Mouse (Mus musculus) heart, embryonic 16.5 days (tissue): ENCODE data around the gene Ptpn5. TPM values are rescaled to one million over a fixed set of nuclear protein-coding genes. Genes with fewer than 3 reads are reported as not detected.
A peak's percentile ranks its signal among the peaks of the same experiment; 100 is the strongest.

Experiments used
- ATAC-seq: fragments of 200-750 bp; cut with Nextera tagmentation; replicated peaks from 2 replicates; pipeline ENCODE4 v1.8.0; 2017; ENCODE audit warnings: moderate number of reproducible peaks; ENCODE audit not compliant: insufficient read depth, low FRiP score; ENCODE audit errors: extremely low read depth
- H3K27ac ChIP-seq: fragments of 300-500 bp; sonication (generic); 2 replicates; pipeline ENCODE4 v1.5.1; 2014; ENCODE audit warnings: mild to moderate bottlenecking, low read length, control low read depth, moderate library complexity
- H3K27me3 ChIP-seq: fragments of 300-500 bp; sonication (generic); 2 replicates; pipeline ENCODE4 v1.6.1; 2014; ENCODE audit warnings: low read length, mixed read lengths; ENCODE audit not compliant: control insufficient read depth, insufficient read depth
- H3K36me3 ChIP-seq: fragments of 300-500 bp; sonication (generic); 2 replicates; pipeline ENCODE4 v1.6.1; 2014; ENCODE audit not compliant: control insufficient read depth, insufficient read depth
- H3K4me1 ChIP-seq: fragments of 300-500 bp; sonication (generic); 2 replicates; pipeline ENCODE4 v1.6.1; 2014; ENCODE audit warnings: low read length, mixed read lengths; ENCODE audit not compliant: control insufficient read depth, insufficient read depth
- H3K4me2 ChIP-seq: fragments of 300-500 bp; sonication (generic); 2 replicates; pipeline ENCODE4 v1.6.1; 2014; ENCODE audit warnings: low read depth, mild to moderate bottlenecking, control low read depth, low read length
- H3K4me3 ChIP-seq: fragments of 300-500 bp; sonication (generic); 2 replicates; pipeline ENCODE4 v1.5.1; 2014; ENCODE audit warnings: mild to moderate bottlenecking, control low read depth, low read length
- H3K9ac ChIP-seq: fragments of 300-500 bp; sonication (generic); 2 replicates; pipeline ENCODE4 v1.6.1; 2014; ENCODE audit warnings: low read length, control low read depth
- H3K9me3 ChIP-seq: fragments of 300-500 bp; sonication (generic); replicated peaks from 2 replicates; pipeline ENCODE4 v1.6.1; 2016; ENCODE audit warnings: low read length; ENCODE audit not compliant: control insufficient read depth
- WGBS: fragments of 180-500 bp; shearing (Covaris S2); extraction: QIAGEN DNeasy Blood & Tissue Kit; methylation state at CpG from one replicate; pipeline ENCODE4 v1.1.7; 2014; 5-methylcytosine and 5-hydroxymethylcytosine counted together
- polyA plus RNA-seq: library from polyadenylated mRNA; unstranded; fragments of >200 nt; fragmentation: Nextera tagmentation; extraction: Ambion mirVana; gene quantifications from 2 replicates; pipeline ENCODE4 v1.2.1, GENCODE M21; 2015

The Ptpn5 gene
- polyA plus RNA-seq, 1 experiment from 2014 or later, result 0.29 TPM

DNA sequence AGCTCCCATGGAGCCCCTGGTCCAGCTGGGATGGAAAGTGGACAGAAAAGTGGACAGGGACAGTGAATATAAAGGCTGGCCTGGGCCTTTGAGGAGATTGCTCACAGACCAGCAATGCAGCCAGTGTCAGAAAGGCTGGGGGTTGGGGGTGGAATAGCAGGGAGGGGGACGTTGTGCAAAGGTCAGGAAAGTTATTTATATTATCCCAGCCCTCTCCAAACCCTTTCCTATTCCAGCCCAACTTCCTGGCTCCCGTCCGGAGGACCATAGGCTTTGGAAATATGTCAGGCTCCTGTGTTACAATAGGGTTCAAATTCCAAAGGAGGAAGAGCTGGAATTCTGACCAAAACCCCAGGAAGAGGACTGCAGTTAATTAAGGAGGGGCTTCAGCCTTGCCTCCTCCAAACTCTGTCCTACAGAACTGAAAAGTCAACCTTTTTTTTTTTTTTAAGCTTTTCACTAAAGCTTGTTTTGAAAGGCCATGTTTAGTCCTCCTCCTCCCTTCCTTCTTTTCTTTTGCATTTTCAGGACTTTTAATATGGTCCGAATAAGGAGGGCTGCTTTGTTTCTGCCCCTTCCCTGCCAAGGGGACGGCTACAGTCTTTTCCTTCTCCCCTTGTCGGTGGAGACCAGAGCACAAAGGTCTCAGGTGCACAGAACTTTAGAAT lies 90.5 kb downstream of the Ptpn5 start:
- Histone ChIP-seq H3K27ac (peak overlapping the region; percentile 81), H3K4me2 (no peak overlapping the region), H3K4me1 (0 out of 2 replicates have a peak, but pooled peaks cover 3% of the 10 kb centered on the region), H3K4me3 (no peak overlapping the region), H3K27me3 (no peaks in the 10 kb centered on the region), H3K36me3 (no peaks in the 10 kb centered on the region), H3K9me3 (no peaks in the 10 kb centered on the region), H3K9ac (no peak overlapping the region; the same call in 1 of the 2 replicates)
- peak; percentile 65 for ATAC-seq
- 34% methylated on average over 6 of the region's 6 CpGs for WGBS

DNA sequence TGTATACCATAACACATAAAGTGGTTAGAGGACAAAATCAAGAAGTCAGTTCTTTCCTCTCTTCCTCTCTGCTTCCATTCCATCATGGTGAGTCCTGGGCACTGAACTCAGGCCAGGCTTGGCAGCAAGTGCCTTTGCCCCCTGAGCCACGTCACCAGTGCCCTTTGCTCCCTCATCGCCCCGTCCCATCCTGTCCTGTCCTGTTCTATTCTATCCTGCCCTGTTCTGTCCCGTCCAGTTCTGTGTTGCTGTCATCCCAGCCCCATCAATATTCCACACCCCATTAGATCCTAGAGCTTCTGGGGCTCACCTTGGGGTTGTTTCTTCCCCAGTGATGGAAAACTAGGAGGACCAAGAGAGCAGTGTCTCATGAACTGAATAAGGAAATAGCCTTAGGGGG lies 91.4 kb downstream of the Ptpn5 start:
- Histone ChIP-seq H3K36me3 (no peaks in the 10 kb centered on the region), H3K4me3 (no peak overlapping the region), H3K4me1 (0 out of 2 replicates have a peak, but pooled peaks cover 3% of the 10 kb centered on the region), H3K27me3 (no peaks in the 10 kb centered on the region), H3K9me3 (no peaks in the 10 kb centered on the region), H3K4me2 (no peak overlapping the region), H3K9ac (no peak overlapping the region), H3K27ac (peak overlapping the region; percentile 81)
- no peak for ATAC-seq
- 87% methylated on average over 4 of the region's 4 CpGs for WGBS

DNA sequence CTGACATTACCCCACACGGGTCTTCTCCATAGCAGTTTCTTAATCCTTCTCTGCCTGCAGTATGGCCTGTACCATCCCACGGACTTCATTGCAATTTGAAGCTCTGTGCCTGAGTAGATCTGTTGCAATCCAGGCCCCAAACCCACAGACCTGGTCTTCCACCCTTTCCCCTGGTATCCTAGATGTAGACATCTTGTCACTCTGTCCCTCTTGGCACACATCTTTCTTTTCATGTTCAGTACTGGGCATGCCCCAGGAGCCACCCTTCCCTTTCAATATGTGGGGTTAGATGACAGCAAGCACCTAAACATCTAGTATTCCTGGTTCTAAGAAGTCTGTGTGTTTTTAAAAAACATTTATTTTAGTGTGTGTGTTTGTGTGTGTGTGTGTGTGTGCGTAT lies 91.8 kb downstream of the Ptpn5 start:
- no peak overlapping the region for H3K9ac ChIP-seq
- no peak for ATAC-seq
- H3K36me3 ChIP-seq, result no peaks in the 10 kb centered on the region
- H3K4me1 ChIP-seq, result 0 out of 2 replicates have a peak, but pooled peaks cover 3% of the 10 kb centered on the region
- H3K27me3 ChIP-seq, result no peaks in the 10 kb centered on the region
- no peak overlapping the region for H3K4me2 ChIP-seq
- H3K9me3 ChIP-seq, result no peaks in the 10 kb centered on the region
- no peak overlapping the region for H3K27ac ChIP-seq
- no peak overlapping the region for H3K4me3 ChIP-seq
- WGBS, result 80% methylated on average over 3 of the region's 3 CpGs

DNA sequence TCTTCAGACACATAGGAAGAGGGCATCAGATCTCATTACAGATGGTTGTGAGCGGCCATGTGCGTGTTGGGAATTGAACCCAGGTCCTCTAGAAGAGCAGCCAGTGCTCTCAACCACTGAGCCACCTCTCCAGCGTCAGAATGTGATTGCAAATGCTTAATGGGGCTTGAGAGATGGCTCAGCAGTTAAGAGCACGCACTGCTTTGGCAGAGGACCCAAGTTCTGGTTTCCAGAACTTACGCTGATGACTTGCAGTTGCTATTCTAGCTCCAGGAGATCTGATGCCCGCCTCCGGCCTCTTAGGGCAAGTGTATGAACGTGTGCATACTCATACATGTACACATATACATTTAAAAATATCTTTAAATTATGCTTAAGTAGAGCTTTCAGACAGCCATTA lies 98.1 kb downstream of the Ptpn5 start:
- no peak overlapping the region for H3K4me2 ChIP-seq
- ATAC-seq, result no peak
- 68% methylated on average over 8 of the region's 8 CpGs for WGBS

DNA sequence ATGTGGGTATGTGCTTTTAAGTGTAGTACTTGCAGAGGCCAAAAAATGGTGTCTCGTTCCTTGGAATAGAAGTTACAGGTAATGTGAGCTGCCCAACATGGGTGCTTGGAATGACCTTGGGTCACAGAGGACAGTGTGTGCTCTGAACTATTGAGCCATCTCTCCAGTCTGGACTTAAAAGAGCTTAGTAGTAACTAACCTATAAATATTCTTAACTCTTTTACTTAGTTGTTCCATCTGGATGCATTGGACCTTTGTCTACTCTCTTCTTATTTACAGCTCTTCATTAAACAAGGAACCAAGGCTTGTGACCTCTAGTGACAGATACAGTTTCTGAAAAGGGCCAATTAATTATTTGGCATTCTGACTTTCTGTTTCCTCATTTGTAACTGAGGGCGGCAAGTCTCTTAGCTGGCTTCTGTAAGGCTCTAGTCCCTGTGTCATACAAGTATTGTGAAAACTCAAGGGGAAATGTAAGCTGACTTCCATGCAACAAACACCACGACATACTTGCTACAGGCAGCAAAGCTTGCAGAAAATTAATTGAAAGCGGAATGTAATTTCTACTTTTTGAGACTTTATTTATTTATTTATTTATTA lies 98.6 kb downstream of the Ptpn5 start:
- Histone ChIP-seq H3K27ac (no peak overlapping the region), H3K9me3 (no peaks in the 10 kb centered on the region), H3K27me3 (no peaks in the 10 kb centered on the region), H3K9ac (no peak overlapping the region), H3K4me1 (no peaks in the 10 kb centered on the region), H3K4me2 (no peak overlapping the region), H3K36me3 (no peaks in the 10 kb centered on the region), H3K4me3 (no peak overlapping the region)
- no peak for ATAC-seq
- 85% methylated on average over 4 of the region's 4 CpGs for WGBS

More for the DNA sequence above, 98.1 kb downstream of the Ptpn5 start:
- Histone ChIP-seq H3K27me3 (no peaks in the 10 kb centered on the region), H3K9ac (no peak overlapping the region), H3K27ac (no peak overlapping the region), H3K4me3 (no peak overlapping the region), H3K36me3 (no peaks in the 10 kb centered on the region), H3K9me3 (no peaks in the 10 kb centered on the region), H3K4me1 (no peaks in the 10 kb centered on the region)

DNA sequence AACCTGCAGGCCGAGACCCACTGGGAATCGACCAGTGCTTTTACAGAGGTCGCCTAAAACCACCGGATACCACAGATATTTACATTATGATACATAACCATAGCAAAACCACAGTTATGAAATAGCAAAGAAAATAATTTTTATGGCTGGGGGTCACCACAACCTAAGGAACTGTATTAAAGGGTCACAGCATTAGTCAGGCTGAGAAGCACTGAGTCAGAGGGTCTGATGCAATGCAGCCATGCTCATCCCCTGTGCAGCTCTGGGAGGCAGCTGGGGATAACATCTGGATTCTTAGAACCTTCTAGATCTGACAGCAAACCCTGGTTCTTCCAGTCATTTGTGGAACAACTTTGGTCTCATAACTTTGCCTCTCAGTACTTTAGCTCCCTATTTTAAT lies 102.1 kb downstream of the Ptpn5 start:
- no peaks in the 10 kb centered on the region for H3K36me3 ChIP-seq

DNA sequence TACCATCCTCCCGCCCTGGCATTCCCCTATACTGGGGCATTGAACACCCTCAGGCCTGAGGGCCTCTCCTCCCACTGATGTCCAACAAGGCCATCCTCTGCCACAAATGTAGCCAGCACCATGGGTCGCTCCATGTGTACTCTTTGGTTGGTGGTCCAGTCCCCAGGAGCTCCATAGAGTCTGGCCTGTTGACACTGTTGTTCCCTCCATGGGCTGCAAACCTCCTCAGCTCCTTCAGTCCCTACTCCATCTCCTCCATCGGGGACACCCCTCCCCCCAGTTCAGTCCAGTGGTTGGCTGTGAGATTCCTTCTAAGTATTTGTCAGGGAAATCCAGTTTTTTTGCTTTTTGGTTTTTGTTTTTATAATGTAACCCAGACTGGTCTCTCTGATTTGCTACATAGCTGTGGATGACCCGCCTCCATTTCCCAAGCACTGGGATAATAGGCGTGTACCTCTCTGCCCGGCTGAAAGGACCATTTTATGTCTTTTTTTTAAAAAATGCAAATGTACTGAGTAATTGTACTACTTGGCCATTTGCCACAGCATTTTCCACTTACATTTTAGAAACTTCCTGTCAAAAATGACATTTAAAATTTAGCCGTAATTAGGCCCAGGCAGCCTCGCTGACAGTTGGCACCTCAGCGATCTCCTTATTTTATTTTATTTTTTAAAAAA lies 102.8 kb downstream of the Ptpn5 start:
- 76% methylated on average over 9 of the region's 9 CpGs for WGBS
- no peak for ATAC-seq
- H3K36me3 ChIP-seq, result no peaks in the 10 kb centered on the region

More for the DNA sequence above, 102.1 kb downstream of the Ptpn5 start:
- Histone ChIP-seq H3K9ac (no peak overlapping the region), H3K4me2 (no peak overlapping the region), H3K27ac (no peak overlapping the region), H3K27me3 (no peaks in the 10 kb centered on the region), H3K4me3 (no peak overlapping the region), H3K9me3 (no peaks in the 10 kb centered on the region), H3K4me1 (no peaks in the 10 kb centered on the region)
- WGBS, result 74% methylated on average over 4 of the region's 4 CpGs
- no peak for ATAC-seq

More for the DNA sequence above, 102.8 kb downstream of the Ptpn5 start:
- no peak overlapping the region for H3K4me2 ChIP-seq
- H3K27me3 ChIP-seq, result no peaks in the 10 kb centered on the region
- no peak overlapping the region for H3K9ac ChIP-seq
- H3K4me1 ChIP-seq, result no peaks in the 10 kb centered on the region
- no peaks in the 10 kb centered on the region for H3K9me3 ChIP-seq
- H3K4me3 ChIP-seq, result no peak overlapping the region
- no peak overlapping the region for H3K27ac ChIP-seq
